Mouse (Mus musculus) G1E (cell line): Measurements from ENCODE around the gene Gm3336. TPM values are rescaled to one million over a fixed set of nuclear protein-coding genes. Genes with fewer than 3 reads are reported as not detected.

Source experiments
- ATAC-seq: 2 replicates; pipeline ENCODE4 v1.8.0; 2016; ENCODE audit warnings: mild to moderate bottlenecking; ENCODE audit not compliant: insufficient number of reproducible peaks, poor library complexity, low FRiP score, severe bottlenecking; ENCODE audit errors: extremely low read depth
- DNase-seq: peaks from one replicate; pipeline ENCODE4 v3.0.0; 2012; ENCODE audit warnings: low spot score
- H3K27me3 ChIP-seq: 2 replicates; pipeline ENCODE4 v1.6.1; 2012; ENCODE audit warnings: mild to moderate bottlenecking, low read length, inconsistent platforms; ENCODE audit not compliant: insufficient read depth
- H3K36me3 ChIP-seq: replicated peaks from 2 replicates; pipeline ENCODE3; 2012; ENCODE audit warnings: mild to moderate bottlenecking, inconsistent platforms
- H3K4me1 ChIP-seq: 2 replicates; pipeline ENCODE4 v1.6.1; 2012; ENCODE audit warnings: low read depth, low read length, inconsistent platforms, mixed read lengths; ENCODE audit not compliant: insufficient read depth
- H3K4me3 ChIP-seq: 2 replicates; pipeline ENCODE4 v1.5.1; 2012; ENCODE audit warnings: low read depth, mild to moderate bottlenecking, inconsistent platforms, low read length, moderate library complexity, mixed read lengths
- H3K9me3 ChIP-seq: replicated peaks from 2 replicates; pipeline ENCODE4 v1.6.1; 2012; ENCODE audit warnings: inconsistent platforms
- CTCF ChIP-seq: IDR thresholded peaks from 2 replicates; pipeline ENCODE4 v1.5.1; 2012; ENCODE audit warnings: low read depth, low read length, inconsistent platforms, mixed read lengths
- GATA1 ChIP-seq: IDR thresholded peaks from 2 replicates; pipeline ENCODE4 v1.6.1; 2012; ENCODE audit warnings: borderline replicate concordance, low read length, inconsistent platforms, mixed read lengths
- GATA2 ChIP-seq: IDR thresholded peaks from 2 replicates; pipeline ENCODE4 v1.6.1; 2012; ENCODE audit warnings: low read depth, low read length, inconsistent platforms, borderline replicate concordance
- POLR2AphosphoS5 ChIP-seq: IDR thresholded peaks from 2 replicates; pipeline ENCODE4 v1.6.1; 2012; ENCODE audit warnings: low read depth, low read length, inconsistent platforms; ENCODE audit not compliant: insufficient replicate concordance
- TAL1 ChIP-seq: conservative IDR thresholded peaks from 2 replicates; pipeline ENCODE4 v1.6.1; 2012; ENCODE audit warnings: low read depth, low read length, inconsistent platforms, mixed read lengths
- polyA plus RNA-seq: library from polyadenylated mRNA; stranded (reverse); fragments of >175 nt; gene quantifications from 2 replicates; pipeline ENCODE4 v1.2.3, GENCODE M21; 2012
- total RNA-seq, 2 experiments: library from RNA; stranded (forward) in 1 of 2; stranded (reverse) in 1 of 2; fragments of 200-1000 nt in 1 of 2; fragments of >200 nt in 1 of 2; fragmentation: Nextera tagmentation in 1 of 2; gene quantifications; 2 replicates each; pipeline ENCODE4 v1.2.3; 2014 to 2017

The Gm3336 gene
- total and polyA plus RNA-seq, 3 experiments: 0.66 to 3.7 (median 0.93) TPM

DNA sequence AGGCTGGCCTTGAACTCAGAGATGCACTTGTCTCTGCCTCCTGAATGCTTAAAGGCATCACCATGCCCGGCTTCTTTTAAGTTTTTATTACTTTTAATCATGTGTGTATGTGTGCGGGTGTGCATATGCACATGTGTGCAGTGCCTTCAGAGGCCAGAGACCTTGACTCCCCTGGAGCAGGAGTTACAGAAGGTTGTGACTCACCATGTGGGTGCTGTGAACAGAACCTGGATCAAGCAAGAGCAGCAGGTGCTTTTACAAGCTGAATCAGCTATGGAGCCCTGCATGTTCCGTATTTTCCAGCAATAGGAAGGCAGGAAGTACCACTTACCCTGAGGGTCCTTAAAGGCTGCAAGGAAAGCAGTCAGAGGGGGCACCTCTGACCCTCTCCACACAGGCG lies 27.1 kb upstream of the Gm3336 start:
- H3K36me3 ChIP-seq: no peaks in the 10 kb centered on the region
- ATAC-seq (no peak), DNase-seq (no peak)
- no peak for TF ChIP-seq POLR2AphosphoS5
- no peak for TF ChIP-seq GATA2
- no peak for TF ChIP-seq GATA1
- TF ChIP-seq CTCF: no peak
- TF ChIP-seq TAL1: no peak
- H3K4me1 ChIP-seq: peaks cover 46% of the 10 kb centered on the region
- peaks cover 44% of the 10 kb centered on the region for H3K27me3 ChIP-seq
- no peak overlapping the region for H3K4me3 ChIP-seq
- H3K9me3 ChIP-seq: no peaks in the 10 kb centered on the region

DNA sequence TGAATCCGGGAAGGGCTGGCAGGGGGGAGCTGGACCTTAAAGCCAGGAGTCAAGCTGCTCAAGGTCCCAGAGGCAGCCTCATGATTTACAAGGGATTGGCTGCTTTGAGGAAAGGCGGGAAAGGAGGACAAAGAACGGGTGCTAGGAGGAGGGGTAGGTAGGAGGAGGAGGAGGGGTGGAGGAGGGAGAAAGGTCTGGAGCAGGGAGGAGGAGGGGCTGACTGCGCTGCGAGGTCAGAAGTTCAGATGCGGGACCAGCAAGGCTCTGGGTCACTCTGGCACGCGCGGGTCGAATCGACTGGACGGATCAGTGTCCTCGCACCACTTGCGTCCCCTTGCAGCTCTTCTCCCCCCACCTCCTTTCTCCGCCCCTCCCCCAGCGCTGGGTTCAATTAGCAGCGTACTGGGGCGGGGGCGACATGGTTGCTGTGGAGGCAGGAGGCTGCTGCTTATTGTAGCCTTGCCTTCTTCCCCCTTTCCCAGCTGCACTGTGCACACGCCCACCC lies 26.6 kb upstream of the Gm3336 start:
- TF ChIP-seq GATA1 (no peak), CTCF (no peak), POLR2AphosphoS5 (no peak), GATA2 (no peak), TAL1 (no peak)
- H3K27me3 ChIP-seq: peaks cover 38% of the 10 kb centered on the region
- peak overlapping the region; percentile 57; the same call in 1 of the 2 replicates for H3K4me3 ChIP-seq
- no peaks in the 10 kb centered on the region for H3K9me3 ChIP-seq
- no peaks in the 10 kb centered on the region for H3K36me3 ChIP-seq
- peaks cover 49% of the 10 kb centered on the region for H3K4me1 ChIP-seq
- DNase-seq (no peak), ATAC-seq (no peak)

DNA sequence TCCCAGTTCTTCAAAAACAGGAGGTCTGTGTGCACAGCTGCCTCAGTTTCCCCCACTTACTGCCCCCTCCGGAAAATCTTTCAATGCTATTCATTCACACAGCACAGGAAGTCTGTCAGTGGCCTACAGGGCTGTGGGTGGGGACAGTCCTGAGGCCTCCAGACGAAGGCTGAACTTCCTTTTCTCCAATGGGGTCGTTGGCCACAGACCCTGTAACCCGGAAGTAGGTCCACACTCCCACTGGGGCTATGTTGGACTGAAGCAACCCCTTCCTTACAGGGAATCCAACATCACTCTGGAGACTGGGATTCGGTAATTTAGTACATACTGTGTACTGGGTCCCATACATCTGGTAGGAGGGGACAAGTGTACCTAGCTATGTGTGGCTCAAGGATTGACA lies 24.7 kb upstream of the Gm3336 start:
- Histone ChIP-seq H3K9me3 (no peaks in the 10 kb centered on the region), H3K4me3 (no peak overlapping the region), H3K27me3 (peaks cover 21% of the 10 kb centered on the region), H3K4me1 (peaks cover 64% of the 10 kb centered on the region), H3K36me3 (no peaks in the 10 kb centered on the region)
- DNase-seq (no peak), ATAC-seq (no peak)
- no peak for TF ChIP-seq TAL1
- TF ChIP-seq POLR2AphosphoS5: no peak
- TF ChIP-seq CTCF: no peak
- no peak for TF ChIP-seq GATA1
- TF ChIP-seq GATA2: no peak

DNA sequence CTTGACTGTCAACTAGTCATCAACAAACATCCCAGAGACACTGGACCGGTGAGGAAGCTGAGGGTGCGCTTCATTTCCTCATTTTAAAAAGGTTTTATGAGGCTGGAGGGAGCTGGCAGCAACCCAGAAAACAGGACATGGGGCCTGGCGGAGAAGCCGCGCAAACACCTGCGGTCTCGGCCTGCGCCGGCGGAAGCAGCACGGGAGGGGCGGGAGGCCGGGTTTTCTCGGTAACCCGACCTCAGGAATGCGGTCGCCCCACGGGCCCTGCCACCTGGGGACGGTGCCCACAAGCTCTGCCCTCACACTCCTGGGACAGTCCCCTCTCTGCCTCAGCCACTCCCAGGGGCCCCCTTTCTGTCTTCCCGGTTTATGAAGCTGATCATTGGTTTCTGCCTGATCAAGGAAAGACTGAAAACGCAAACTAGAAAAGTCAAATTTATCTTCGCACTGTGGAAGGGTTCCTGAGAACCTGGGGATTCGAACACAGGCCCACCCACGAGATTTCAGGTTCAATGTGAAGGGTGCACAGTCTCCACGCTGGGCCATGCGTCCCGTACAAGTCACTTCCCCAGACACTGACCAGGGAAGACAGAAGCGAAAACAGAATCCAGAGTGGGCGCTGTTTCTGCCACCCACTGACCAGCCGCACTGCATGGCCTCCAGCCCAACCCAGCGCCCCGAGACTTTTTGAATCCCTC lies 22.9 kb upstream of the Gm3336 start:
- DNase-seq: peak; percentile 55
- peaks cover 67% of the 10 kb centered on the region for H3K4me1 ChIP-seq

DNA sequence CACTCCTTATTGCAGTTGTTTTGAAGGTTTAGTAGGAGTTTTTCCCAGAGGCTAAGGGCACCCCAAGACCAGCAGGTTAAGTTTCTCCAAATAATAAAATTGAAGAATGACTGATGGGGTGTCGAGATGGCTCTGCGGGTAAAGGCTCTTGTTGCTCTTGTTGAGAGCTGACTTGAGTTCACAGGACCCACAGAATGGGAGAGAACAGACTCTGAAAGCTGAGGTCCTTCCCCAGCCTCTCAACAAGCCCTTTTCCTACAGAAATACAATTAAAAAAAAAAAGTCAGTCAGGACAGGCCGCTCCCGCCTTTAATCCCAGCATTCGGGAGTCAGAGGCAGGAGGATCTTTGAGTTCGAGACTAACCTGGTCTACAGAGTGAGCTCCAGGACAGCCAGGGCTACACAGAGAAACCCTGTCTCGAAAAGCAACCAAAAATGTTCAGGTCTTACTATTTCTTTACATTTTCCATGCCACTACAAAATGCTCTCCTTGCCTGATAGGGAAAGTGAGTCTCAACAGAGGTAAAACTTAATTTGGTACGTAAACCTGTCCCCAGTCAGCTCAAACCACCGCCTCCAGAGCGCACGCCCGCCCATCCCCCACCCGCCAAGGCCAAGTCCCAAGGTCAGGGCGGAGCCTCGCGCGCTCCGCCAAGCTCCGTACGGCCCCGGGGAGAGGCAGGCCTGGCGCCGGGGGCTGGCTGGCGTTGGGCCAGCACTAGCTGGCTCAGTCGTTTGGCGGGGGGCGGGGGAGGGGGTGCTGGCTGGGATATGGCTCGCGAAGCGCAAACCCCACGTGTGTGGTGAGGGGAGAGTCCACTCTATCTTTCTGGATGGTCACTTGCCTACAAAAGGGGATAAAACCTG lies 22.1 kb upstream of the Gm3336 start:
- ATAC-seq: no peak

More for the DNA sequence above, 22.9 kb upstream of the Gm3336 start:
- peak overlapping the region; percentile 63; the same call in 1 of the 2 replicates for H3K4me3 ChIP-seq
- no peaks in the 10 kb centered on the region for H3K9me3 ChIP-seq
- TF ChIP-seq GATA1 (no peak), CTCF (no peak), POLR2AphosphoS5 (no peak), GATA2 (no peak), TAL1 (no peak)
- H3K36me3 ChIP-seq: no peaks in the 10 kb centered on the region
- no peak for ATAC-seq
- peaks cover 15% of the 10 kb centered on the region for H3K27me3 ChIP-seq

DNA sequence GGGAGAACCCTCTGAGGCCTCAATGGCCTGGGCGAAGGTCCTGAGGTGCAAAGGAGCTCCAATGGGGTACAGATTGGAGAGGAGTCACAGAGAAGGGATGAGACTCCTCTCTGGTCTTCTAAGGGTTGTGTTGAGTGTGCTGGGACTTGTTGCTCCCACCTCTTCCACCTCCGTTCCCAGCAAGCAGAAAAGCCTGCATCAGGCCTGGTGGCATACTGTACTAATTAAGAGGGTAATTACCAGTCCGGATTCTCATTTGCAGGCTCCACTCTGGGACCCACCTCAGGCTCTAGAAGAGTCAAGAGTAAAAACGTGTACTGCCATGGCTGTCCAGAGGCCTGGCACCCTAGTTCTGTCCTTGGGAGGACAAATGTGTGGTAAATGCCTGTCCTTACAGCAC lies 21.4 kb upstream of the Gm3336 start:
- DNase-seq (no peak), ATAC-seq (no peak)
- TF ChIP-seq POLR2AphosphoS5 (no peak), GATA1 (no peak), CTCF (no peak), GATA2 (no peak), TAL1 (no peak)
- Histone ChIP-seq H3K9me3 (no peaks in the 10 kb centered on the region), H3K4me1 (peaks cover 71% of the 10 kb centered on the region), H3K27me3 (peaks cover 7% of the 10 kb centered on the region), H3K36me3 (peaks cover 7% of the 10 kb centered on the region), H3K4me3 (peak overlapping the region; percentile 63; the same call in 1 of the 2 replicates)

More for the DNA sequence above, 22.1 kb upstream of the Gm3336 start:
- peak; percentile 85 for DNase-seq
- TF ChIP-seq GATA1 (no peak), CTCF (no peak), POLR2AphosphoS5 (no peak), GATA2 (no peak), TAL1 (no peak)
- Histone ChIP-seq H3K36me3 (peaks cover 2% of the 10 kb centered on the region), H3K4me3 (peak overlapping the region; percentile 63; the same call in 1 of the 2 replicates), H3K27me3 (peaks cover 13% of the 10 kb centered on the region), H3K9me3 (no peaks in the 10 kb centered on the region), H3K4me1 (peaks cover 72% of the 10 kb centered on the region)
